Mouse (Mus musculus) lung, embryonic 14.5 days (tissue): ENCODE results near the gene Arhgef25. TPM values are rescaled to one million over a fixed set of nuclear protein-coding genes. Genes with fewer than 3 reads are reported as not detected.
"Not testable (repeated sequence)": the region's sequence is repeated elsewhere in the genome, so short reads cannot be mapped to it uniquely, and the experiment has no call there.

Source experiments
- ATAC-seq: fragments of 200-750 bp; cut with Nextera tagmentation; 2 replicates; pipeline ENCODE4 v1.8.0; 2017; ENCODE audit warnings: mild to moderate bottlenecking, moderate TSS enrichment, moderate library complexity; ENCODE audit not compliant: insufficient read depth
- DNase-seq: peaks from one replicate; pipeline ENCODE4 v3.0.0-alpha.2; 2015
- H3K27ac ChIP-seq: fragments of 300-500 bp; sonication (generic); 2 replicates; pipeline ENCODE4 v1.5.1; 2014; ENCODE audit warnings: low read depth, mild to moderate bottlenecking, moderate library complexity
- H3K27me3 ChIP-seq: fragments of 300-500 bp; sonication (generic); 2 replicates; pipeline ENCODE4 v1.6.1; 2014; ENCODE audit warnings: low read length, control low read depth; ENCODE audit not compliant: insufficient read depth
- H3K36me3 ChIP-seq: fragments of 300-500 bp; sonication (generic); 2 replicates; pipeline ENCODE4 v1.6.1; 2014; ENCODE audit warnings: control low read depth; ENCODE audit not compliant: insufficient read depth
- H3K4me1 ChIP-seq: fragments of 300-500 bp; sonication (generic); 2 replicates; pipeline ENCODE4 v1.6.1; 2014; ENCODE audit warnings: antibody characterized with exemption, control low read depth; ENCODE audit not compliant: insufficient read depth
- H3K4me2 ChIP-seq: fragments of 300-500 bp; sonication (generic); 2 replicates; pipeline ENCODE4 v1.6.1; 2014; ENCODE audit warnings: mild to moderate bottlenecking
- H3K4me3 ChIP-seq: fragments of 300-500 bp; sonication (generic); 2 replicates; pipeline ENCODE4 v1.5.1; 2014; ENCODE audit warnings: low read depth, low read length
- H3K9ac ChIP-seq: fragments of 300-500 bp; sonication (generic); 2 replicates; pipeline ENCODE4 v1.6.1; 2014
- H3K9me3 ChIP-seq: fragments of 300-500 bp; sonication (generic); 2 replicates; pipeline ENCODE4 v1.6.1; 2016; ENCODE audit warnings: low read depth, low read length, control low read depth
- CTCF ChIP-seq: IDR thresholded peaks from 2 replicates; pipeline ENCODE4 v1.5.1; 2016; ENCODE audit warnings: antibody characterized with exemption, low read depth
- WGBS: fragments of 180-500 bp; shearing (Covaris S2); extraction: QIAGEN DNeasy Blood & Tissue Kit; methylation state at CpG from one replicate; pipeline ENCODE4 v1.1.7; 2014; 5-methylcytosine and 5-hydroxymethylcytosine counted together
- polyA plus RNA-seq: library from polyadenylated mRNA; unstranded; fragments of >200 nt; fragmentation: Nextera tagmentation; extraction: Ambion mirVana; gene quantifications from 2 replicates; pipeline ENCODE4 v1.2.1, GENCODE M21; 2014

The Arhgef25 gene
- polyA plus RNA-seq, 1 experiment from 2014 or later, result 48.7 TPM

- WGBS, result 4% methylated on average over 5 of the region's 5 CpGs
- peak; percentile 83 for DNase-seq
- TF ChIP-seq CTCF, result no peak
- ATAC-seq, result peak; percentile 82
- H3K4me1 ChIP-seq, result peaks cover 6% of the 10 kb centered on the region; the same call in 1 of the 2 replicates
- H3K4me2 ChIP-seq, result peak overlapping the region; percentile 80
- H3K27me3 ChIP-seq, result no peaks in the 10 kb centered on the region
- peak overlapping the region; percentile 87 for H3K4me3 ChIP-seq
- H3K36me3 ChIP-seq, result peaks cover 36% of the 10 kb centered on the region
- peak overlapping the region; percentile 96 for H3K27ac ChIP-seq
- H3K9me3 ChIP-seq, result no peaks in the 10 kb centered on the region
- peak overlapping the region; percentile 92 for H3K9ac ChIP-seq
These were observed 6.5 kb upstream of the Arhgef25 start for GRCm38 (mm10) chr10:127196392-127196791.

GRCm38 (mm10) chr10:127195328-127196129 is 5.6 kb upstream of the Arhgef25 start, which contains the start of gene Dtx3:
TSS of gene Dtx3 (minus strand) at chr10:127195728.
- H3K36me3 ChIP-seq, result peaks cover 44% of the 10 kb centered on the region
- H3K27ac ChIP-seq, result peak within 1 kb of the TSS; percentile 96
- WGBS, result under 1% methylated on average over 36 of the region's 47 CpGs
- no peaks in the 10 kb centered on the region for H3K9me3 ChIP-seq
- peak within 1 kb of the TSS; percentile 80 for H3K4me2 ChIP-seq
- DNase-seq (peak; percentile 57), ATAC-seq (peak; percentile 51)
- H3K4me3 ChIP-seq, result peak within 1 kb of the TSS; percentile 87
- no peaks in the 10 kb centered on the region for H3K27me3 ChIP-seq
- peak within 1 kb of the TSS; percentile 92 for H3K9ac ChIP-seq
- TF ChIP-seq CTCF, result no peak
- H3K4me1 ChIP-seq, result peaks cover 12% of the 10 kb centered on the region

- TF ChIP-seq CTCF, result no peak
- whole genome bisulfite sequencing, result 5% methylated on average over 22 of the region's 22 CpGs
- Histone ChIP-seq H3K4me2 (peak overlapping the region; percentile 80), H3K27me3 (no peaks in the 10 kb centered on the region), H3K9ac (peak overlapping the region; percentile 92), H3K9me3 (no peaks in the 10 kb centered on the region), H3K27ac (peak overlapping the region; percentile 96), H3K4me1 (peaks cover 19% of the 10 kb centered on the region), H3K4me3 (peak overlapping the region; percentile 87), H3K36me3 (peaks cover 42% of the 10 kb centered on the region)
- DNase-seq (peak; percentile 71), ATAC-seq (peak; percentile 48)
These were observed 4.8 kb upstream of the Arhgef25 start for GRCm38 (mm10) chr10:127194428-127195327.

GRCm38 (mm10) chr10:127193011-127193410 is 3.1 kb upstream of the Arhgef25 start:
- Histone ChIP-seq H3K4me2 (no peak overlapping the region), H3K27ac (no peak overlapping the region; the same call in 1 of the 2 replicates), H3K9me3 (no peaks in the 10 kb centered on the region), H3K36me3 (peaks cover 30% of the 10 kb centered on the region), H3K4me3 (no peak overlapping the region), H3K27me3 (no peaks in the 10 kb centered on the region), H3K4me1 (peaks cover 20% of the 10 kb centered on the region), H3K9ac (no peak overlapping the region)
- DNase-seq (no peak), ATAC-seq (no peak)
- no peak for TF ChIP-seq CTCF
- WGBS, result 75% methylated on average over 9 of the region's 9 CpGs

- WGBS, result 79% methylated on average over 1 of the region's 1 CpGs
- H3K4me3 ChIP-seq, DNase-seq, H3K9ac ChIP-seq, H3K27ac ChIP-seq, ATAC-seq, H3K27me3 ChIP-seq, H3K4me2 ChIP-seq, H3K9me3 ChIP-seq: not testable (repeated sequence)
- Histone ChIP-seq H3K36me3 (peaks cover 23% of the 10 kb centered on the region), H3K4me1 (peaks cover 20% of the 10 kb centered on the region)
These were observed 2.1 kb upstream of the Arhgef25 start for GRCm38 (mm10) chr10:127192057-127192328.

- 64% methylated on average over 19 of the region's 19 CpGs for WGBS
- H3K4me3 ChIP-seq, result no peak overlapping the region
- H3K27ac ChIP-seq, result peak overlapping the region; percentile 90
- peaks cover 20% of the 10 kb centered on the region for H3K4me1 ChIP-seq
- no peaks in the 10 kb centered on the region for H3K27me3 ChIP-seq
- DNase-seq, result peak; percentile 54
- no peak for TF ChIP-seq CTCF
- ATAC-seq, result no peak
- no peaks in the 10 kb centered on the region for H3K9me3 ChIP-seq
- peaks cover 29% of the 10 kb centered on the region for H3K36me3 ChIP-seq
- no peak overlapping the region for H3K9ac ChIP-seq
- H3K4me2 ChIP-seq, result no peak overlapping the region
These were observed 1.5 kb upstream of the Arhgef25 start for GRCm38 (mm10) chr10:127191191-127192056.
